Mouse (Mus musculus) CD4-positive naive resting alpha-beta T cell, adult 76 days (primary cell): ENCODE measurements around the gene B4galt1. TPM values are rescaled to one million over a fixed set of nuclear protein-coding genes. Genes with fewer than 3 reads are reported as not detected.

Experiments used
- total RNA-seq: library from RNA; stranded (reverse); gene quantifications from one replicate; pipeline ENCODE4 v1.2.4, GENCODE M21; 2023

The B4galt1 gene
- 90.0 TPM for total RNA-seq

DNA sequence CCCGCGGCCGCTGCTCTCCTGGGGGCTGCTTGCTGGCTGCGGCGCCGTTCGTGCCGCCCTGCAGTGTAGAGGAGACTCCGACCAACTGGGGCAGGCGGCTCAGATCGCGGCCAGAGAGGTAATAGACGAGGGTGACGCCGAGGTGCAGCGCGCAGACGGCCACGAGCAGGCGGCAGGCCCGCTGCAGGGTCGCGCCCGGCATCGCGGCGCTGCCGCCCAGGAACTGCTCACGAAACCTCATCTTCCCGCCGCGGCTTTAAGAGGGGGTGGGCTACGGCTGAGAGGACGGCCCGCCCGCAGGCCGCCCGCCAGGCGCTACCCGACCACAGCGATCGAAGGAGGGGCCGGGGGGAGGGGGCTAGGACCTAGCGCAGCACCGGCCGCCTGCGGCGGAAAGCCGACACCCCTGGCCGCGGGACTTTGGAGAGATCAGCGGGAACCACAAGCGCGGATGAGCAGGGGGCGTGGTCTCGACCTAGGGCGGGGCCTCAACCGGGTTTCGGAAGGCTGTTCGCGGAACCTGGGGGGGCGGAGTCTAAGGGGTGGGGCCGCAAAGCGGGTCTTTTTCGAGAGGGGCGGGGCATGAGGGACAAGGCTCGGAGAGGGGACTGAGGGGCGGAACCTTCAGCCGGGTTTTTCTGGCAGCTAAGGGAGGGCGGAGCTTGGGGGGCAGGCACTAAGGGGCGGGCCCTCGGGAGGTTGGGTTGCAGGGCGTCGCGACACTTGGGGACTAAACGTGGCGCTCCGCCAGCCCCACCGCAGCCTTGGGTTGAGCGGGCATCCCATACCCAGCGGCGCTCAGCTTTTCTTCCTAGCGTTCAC, at the start of gene B4galt1:
Gene B4galt1, minus strand, starts transcription at position 441 of the 822 bp plus-strand sequence.

DNA sequence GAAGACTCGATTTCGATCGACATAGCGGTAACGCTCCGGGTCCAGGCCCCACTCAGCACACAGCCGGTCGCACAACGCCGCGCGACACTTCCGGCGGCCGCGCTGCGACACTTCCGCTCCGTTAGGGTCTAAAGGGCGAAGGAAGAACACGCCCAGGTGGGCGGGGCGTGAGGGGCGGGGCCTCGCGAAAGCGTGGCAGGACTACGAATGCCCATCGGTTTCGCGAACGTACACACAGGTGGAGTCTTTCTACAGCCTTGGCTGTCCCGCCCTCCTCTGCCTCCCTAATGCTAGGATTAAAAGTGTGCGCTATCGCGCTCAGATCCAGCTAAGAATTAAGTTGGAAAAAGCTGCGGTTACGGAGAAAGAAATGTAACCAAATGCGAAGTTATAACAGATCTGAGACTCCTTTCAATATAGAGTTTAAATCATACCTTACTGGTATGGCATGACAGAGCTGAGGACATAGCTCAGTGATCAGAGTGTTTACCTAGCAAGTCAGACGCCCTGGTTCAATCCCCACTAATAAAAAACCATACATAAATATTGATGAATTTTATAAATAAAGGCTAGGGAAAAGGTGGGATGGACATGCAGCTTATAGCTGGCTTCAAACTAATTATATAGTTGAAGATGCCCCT, 95.9 kb downstream of the B4galt1 start, which contains the start of gene Smu1:
Gene Smu1, minus strand, starts transcription at position 144 of the 641 bp plus-strand sequence.

Other genes starting within 250 kb of the B4galt1 start
- 25.8 TPM for gene Aptx, start 150.8 kb downstream of the B4galt1 start, total RNA-seq
- 496 TPM for gene Dnaja1, start 131.9 kb downstream of the B4galt1 start, total RNA-seq
- 68.1 TPM for gene Smu1, start 96.1 kb downstream of the B4galt1 start, total RNA-seq
- not detected for gene Spink4, start 66.0 kb upstream of the B4galt1 start, total RNA-seq
- 77.5 TPM for gene Bag1, start 94.3 kb upstream of the B4galt1 start, total RNA-seq
- 22.7 TPM for gene Chmp5, start 94.4 kb upstream of the B4galt1 start, total RNA-seq
- 92.6 TPM for gene Nfx1, start 116.9 kb upstream of the B4galt1 start, total RNA-seq
- not detected for gene Aqp7, start 194.1 kb upstream of the B4galt1 start, total RNA-seq
- 36.0 TPM for gene Aqp3, start 244.2 kb upstream of the B4galt1 start, total RNA-seq